Mouse (Mus musculus): ENCODE results near the gene Ddx19b.
"Not testable (repeated sequence)": the region's sequence is repeated elsewhere in the genome, so short reads cannot be mapped to it uniquely, and the experiment has no call there.

The Ddx19b gene

GRCm38 (mm10) chr8:111031572-111031971 is at the start of gene Ddx19b:
Gene Ddx19b (minus strand): TSS chr8:111031751.
- DNase-seq (ENCODE audit: low read depth, low spot score): no peak

- no peak for DNase-seq (ENCODE audit: low read depth, low spot score)
Measured at GRCm38 (mm10) chr8:111079861-111080271, 48.3 kb upstream of the Ddx19b start.

- no peak for DNase-seq (ENCODE audit: low read depth, low spot score)
Measured at GRCm38 (mm10) chr8:111079461-111079860, 47.9 kb upstream of the Ddx19b start.

- DNase-seq (ENCODE audit: low read depth, low spot score): no peak
Measured at GRCm38 (mm10) chr8:111075926-111076325, 44.4 kb upstream of the Ddx19b start.

- DNase-seq (ENCODE audit: low read depth, low spot score): not testable (repeated sequence)
Measured at GRCm38 (mm10) chr8:111068660-111069059, 37.1 kb upstream of the Ddx19b start.

GRCm38 (mm10) chr8:111067439-111067838 is 35.9 kb upstream of the Ddx19b start:
- DNase-seq (ENCODE audit: low read depth, low spot score): no peak

- DNase-seq (ENCODE audit: low read depth, low spot score): no peak
Measured at GRCm38 (mm10) chr8:111066308-111066707, 34.8 kb upstream of the Ddx19b start.

- DNase-seq (ENCODE audit: low read depth, low spot score): no peak
Measured at GRCm38 (mm10) chr8:111062893-111063292, 31.3 kb upstream of the Ddx19b start.

GRCm38 (mm10) chr8:111062072-111062757 is 30.7 kb upstream of the Ddx19b start:
- DNase-seq (ENCODE audit: low read depth, low spot score): peak; percentile 78

- DNase-seq (ENCODE audit: low read depth, low spot score): no peak
Measured at GRCm38 (mm10) chr8:111061688-111062071, 30.1 kb upstream of the Ddx19b start.

- DNase-seq (ENCODE audit: low read depth, low spot score): no peak
Measured at GRCm38 (mm10) chr8:111058946-111059572, 27.5 kb upstream of the Ddx19b start.

GRCm38 (mm10) chr8:111056691-111057293 is 25.2 kb upstream of the Ddx19b start:
- no peak for DNase-seq (ENCODE audit: low read depth, low spot score)

- DNase-seq (ENCODE audit: low read depth, low spot score): peak; percentile 91
Measured at GRCm38 (mm10) chr8:111056158-111056663, 24.7 kb upstream of the Ddx19b start, which contains the start of gene Exosc6. Gene Exosc6 (plus strand): TSS chr8:111056339.

GRCm38 (mm10) chr8:111055661-111056060 is 24.1 kb upstream of the Ddx19b start:
- no peak for DNase-seq (ENCODE audit: low read depth, low spot score)

- no peak for DNase-seq (ENCODE audit: low read depth, low spot score)
Measured at GRCm38 (mm10) chr8:111055031-111055634, 23.6 kb upstream of the Ddx19b start.

GRCm38 (mm10) chr8:111053827-111054518 is 22.4 kb upstream of the Ddx19b start:
- no peak for DNase-seq (ENCODE audit: low read depth, low spot score)

- no peak for DNase-seq (ENCODE audit: low read depth, low spot score)
Measured at GRCm38 (mm10) chr8:111049106-111049505, 17.6 kb upstream of the Ddx19b start.

GRCm38 (mm10) chr8:111048694-111049093 is 17.1 kb upstream of the Ddx19b start:
- no peak for DNase-seq (ENCODE audit: low read depth, low spot score)

GRCm38 (mm10) chr8:111044003-111044734 is 12.6 kb upstream of the Ddx19b start:
- no peak for DNase-seq (ENCODE audit: low read depth, low spot score)

- DNase-seq (ENCODE audit: low read depth, low spot score): no peak
Measured at GRCm38 (mm10) chr8:111042546-111042945, 11.0 kb upstream of the Ddx19b start.

GRCm38 (mm10) chr8:111036591-111036990 is 5.0 kb upstream of the Ddx19b start:
- no peak for DNase-seq (ENCODE audit: low read depth, low spot score)
